ENCODE assay signal across 7 mouse cellular contexts in the genomic region with DNA sequence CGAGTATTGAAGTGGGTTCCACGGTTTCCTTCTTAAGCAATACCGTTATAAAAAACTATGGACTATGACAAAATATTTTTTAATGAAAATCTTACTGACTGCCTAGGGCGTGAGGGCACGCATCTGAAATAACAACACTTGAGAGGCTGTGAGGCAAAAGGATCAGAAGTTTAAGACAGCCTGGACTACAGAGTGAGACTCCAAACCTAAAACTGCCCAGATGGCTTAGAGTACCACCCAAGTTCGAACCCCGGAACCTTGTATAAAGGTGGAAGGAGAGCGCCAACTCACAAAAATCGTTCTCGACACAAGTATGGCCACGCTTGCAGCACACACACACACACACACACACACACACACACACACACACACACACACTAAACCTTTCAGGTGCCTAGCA. TPM values are rescaled to one million over a fixed set of nuclear protein-coding genes. Genes with fewer than 3 reads are reported as not detected.
DNase-seq lines count a peak whose midpoint lies in the region; ATAC-seq and TF ChIP-seq lines count a peak whose summit lies in the region.

No protein-coding gene starts in this region.

- H3K4me2 ChIP-seq in lung, embryonic 15.5 days = peak overlapping the region; percentile 96
- peak overlapping the region; percentile 91 for H3K4me2 ChIP-seq in limb, embryonic 11.5 days (ENCODE audit: low read depth, severe bottlenecking)

- H3K36me3 ChIP-seq in lung, embryonic 15.5 days = no peaks in the 10 kb centered on the region
- H3K36me3 ChIP-seq in forebrain, embryonic 10.5 days (replicated peaks) = peaks cover 19% of the 10 kb centered on the region
- H3K36me3 ChIP-seq in limb, embryonic 11.5 days (ENCODE audit: control insufficient read depth, insufficient read depth, low read length) = no peaks in the 10 kb centered on the region

- H3K9me3 ChIP-seq in lung, embryonic 15.5 days = no peaks in the 10 kb centered on the region
- no peaks in the 10 kb centered on the region for H3K9me3 ChIP-seq in forebrain, embryonic 10.5 days
- H3K9me3 ChIP-seq in limb, embryonic 11.5 days (ENCODE audit: control insufficient read depth, low read length) = no peaks in the 10 kb centered on the region

- peaks cover 14% of the 10 kb centered on the region for H3K4me1 ChIP-seq in lung, embryonic 15.5 days
- peaks cover 19% of the 10 kb centered on the region for H3K4me1 ChIP-seq in forebrain, embryonic 10.5 days
- H3K4me1 ChIP-seq in limb, embryonic 11.5 days (ENCODE audit: control insufficient read depth, insufficient read depth, low read length) = no peaks in the 10 kb centered on the region; the same call in 1 of the 2 replicates
- H3K4me1 ChIP-seq in olfactory bulb, adult 2 months (ENCODE audit: control insufficient read depth, insufficient read depth, low read length) = peaks cover 20% of the 10 kb centered on the region

- 32% methylated on average over 11 of the region's 11 CpGs for WGBS in lung, embryonic 15.5 days
- WGBS in forebrain, embryonic 10.5 days = 40% methylated on average over 11 of the region's 11 CpGs
- 46% methylated on average over 11 of the region's 11 CpGs for WGBS in limb, embryonic 11.5 days
- WGBS in olfactory bulb, adult 2 months = 30% methylated on average over 11 of the region's 11 CpGs

- H3K27me3 ChIP-seq in lung, embryonic 15.5 days = no peaks in the 10 kb centered on the region; the same call in 1 of the 2 replicates
- H3K27me3 ChIP-seq in forebrain, embryonic 10.5 days (ENCODE audit: poor library complexity, severe bottlenecking) = peaks cover 3% of the 10 kb centered on the region; the same call in 1 of the 2 replicates
- H3K27me3 ChIP-seq in limb, embryonic 11.5 days (ENCODE audit: control insufficient read depth, insufficient read depth, low read length) = no peaks in the 10 kb centered on the region

- no peak for DNase-seq in lung, postnatal 14 days
- no peak for DNase-seq in forebrain, embryonic 10.5 days (ENCODE audit: extremely low spot score, low spot score)
- no peak for DNase-seq in limb, embryonic 11.5 days (ENCODE audit: low spot score)
- no peak for DNase-seq in cerebellum, postnatal 10 days
- DNase-seq in frontal cortex, postnatal 14 days (ENCODE audit: low spot score in 2 of 2) = no peak

- ATAC-seq in lung, embryonic 15.5 days (ENCODE audit: borderline replicate concordance, extremely low read depth, low FRiP score, low TSS enrichment) = no peak; the same call in 1 of the 2 replicates
- ATAC-seq in limb, embryonic 11.5 days (ENCODE audit: insufficient number of reproducible peaks, low FRiP score, low TSS enrichment, low read depth) = no peak

- no peak for TF ChIP-seq POLR2A in olfactory bulb, adult 2 months (IDR thresholded peaks at IDR 0.05; ENCODE audit: insufficient read depth, low read depth, low read length)

- peak overlapping the region; percentile 21; the same call in 1 of the 2 replicates for H3K9ac ChIP-seq in lung, embryonic 15.5 days
- no peak overlapping the region for H3K9ac ChIP-seq in limb, embryonic 11.5 days (ENCODE audit: low read length)

- H3K27ac ChIP-seq in lung, embryonic 15.5 days = no peak overlapping the region
- H3K27ac ChIP-seq in forebrain, embryonic 10.5 days = peak overlapping the region; percentile 88
- no peak overlapping the region for H3K27ac ChIP-seq in limb, embryonic 11.5 days (replicated peaks; ENCODE audit: low read depth, low read length)
- 0 out of 2 replicates have a peak overlapping the region, but pooled peaks have one; percentile 8 for H3K27ac ChIP-seq in olfactory bulb, adult 2 months (ENCODE audit: insufficient read depth, low read depth, low read length)

- peak overlapping the region; percentile 77 for H3K4me3 ChIP-seq in lung, embryonic 15.5 days
- H3K4me3 ChIP-seq in forebrain, embryonic 10.5 days = peak overlapping the region; percentile 91
- peak overlapping the region; percentile 74 for H3K4me3 ChIP-seq in limb, embryonic 11.5 days (ENCODE audit: low read depth, low read length)
- no peak overlapping the region for H3K4me3 ChIP-seq in olfactory bulb, adult 2 months (ENCODE audit: insufficient read depth, low read depth, low read length)

- TF ChIP-seq CTCF in olfactory bulb, adult 2 months (IDR thresholded peaks at IDR 0.05; ENCODE audit: insufficient read depth, low read depth, low read length) = no peak

RNA-seq across cellular contexts. Expression of gene Commd4, which starts 0.4 kb away (rescaled TPM):
- 87.1 and 98.9 TPM in 2 replicates for polyA plus RNA-seq in lung, embryonic 15.5 days (2015; fragmentation: Nextera tagmentation; extraction: Ambion mirVana)
- polyA plus RNA-seq in forebrain, embryonic 10.5 days (2016; fragmentation: Nextera tagmentation; extraction: Ambion mirVana) = 106 and 111 TPM in 2 replicates
- 79.8 and 82.8 TPM in 2 replicates for polyA plus RNA-seq in limb, embryonic 11.5 days (2014; fragmentation: Nextera tagmentation; extraction: Ambion mirVana)
- polyA plus RNA-seq in olfactory bulb, adult 2 months (2012; ENCODE audit: insufficient read depth, insufficient read length, low replicate concordance, missing spikeins) = not detected in 2 replicates

RNA-seq across cellular contexts. Expression of gene Neil1, which starts 10.4 kb away (rescaled TPM):
- polyA plus RNA-seq in lung, embryonic 15.5 days (2015; fragmentation: Nextera tagmentation; extraction: Ambion mirVana) = 7.8 and 10.0 TPM in 2 replicates
- polyA plus RNA-seq in forebrain, embryonic 10.5 days (2016; fragmentation: Nextera tagmentation; extraction: Ambion mirVana) = 5.6 and 6.0 TPM in 2 replicates
- 6.1 and 6.2 TPM in 2 replicates for polyA plus RNA-seq in limb, embryonic 11.5 days (2014; fragmentation: Nextera tagmentation; extraction: Ambion mirVana)
- polyA plus RNA-seq in olfactory bulb, adult 2 months (2012; ENCODE audit: insufficient read depth, insufficient read length, low replicate concordance, missing spikeins) = not detected in 2 replicates

RNA-seq across cellular contexts. Expression of gene Man2c1, which starts 28.0 kb away (rescaled TPM):
- polyA plus RNA-seq in lung, embryonic 15.5 days (2015; fragmentation: Nextera tagmentation; extraction: Ambion mirVana) = 59.6 and 63.0 TPM in 2 replicates
- polyA plus RNA-seq in forebrain, embryonic 10.5 days (2016; fragmentation: Nextera tagmentation; extraction: Ambion mirVana) = 63.3 and 68.8 TPM in 2 replicates
- polyA plus RNA-seq in limb, embryonic 11.5 days (2014; fragmentation: Nextera tagmentation; extraction: Ambion mirVana) = 20.1 and 24.8 TPM in 2 replicates
- not detected in 2 replicates for polyA plus RNA-seq in olfactory bulb, adult 2 months (2012; ENCODE audit: insufficient read depth, insufficient read length, low replicate concordance, missing spikeins)

Comparison
In these comparisons a context has a peak if more than half of its experiments do, and no peak if none do; other contexts are left out.
1. H3K27ac ChIP-seq: peak in forebrain, embryonic 10.5 days (single experiment) and olfactory bulb, adult 2 months (single experiment); none in lung, embryonic 15.5 days (single experiment) and limb, embryonic 11.5 days (single experiment).
2. RNA of gene Commd4, which starts 0.4 kb away (polyA plus RNA-seq): 106 to 111 TPM in forebrain, embryonic 10.5 days, 87.1 to 98.9 TPM in lung, embryonic 15.5 days and 79.8 to 82.8 TPM in limb, embryonic 11.5 days; not detected in olfactory bulb, adult 2 months; every median in the first group is over 10 times any median in the second.
3. RNA of gene Man2c1, which starts 28.0 kb away (polyA plus RNA-seq): 63.3 to 68.8 TPM in forebrain, embryonic 10.5 days, 59.6 to 63.0 TPM in lung, embryonic 15.5 days and 20.1 to 24.8 TPM in limb, embryonic 11.5 days; not detected in olfactory bulb, adult 2 months; every median in the first group is over 10 times any median in the second.